Mouse (Mus musculus) embryonic facial prominence, embryonic 12.5 days (tissue): ENCODE measurements around the gene Il10rb. TPM values are rescaled to one million over a fixed set of nuclear protein-coding genes. Genes with fewer than 3 reads are reported as not detected.

Source experiments
- ATAC-seq: fragments of 200-750 bp; cut with Nextera tagmentation; 2 replicates; pipeline ENCODE4 v1.8.0; 2017; ENCODE audit not compliant: insufficient number of reproducible peaks, insufficient read depth, low FRiP score, low TSS enrichment
- H3K27ac ChIP-seq: fragments of 300-500 bp; sonication (generic); 2 replicates; pipeline ENCODE4 v1.5.1; 2016; ENCODE audit warnings: mild to moderate bottlenecking
- H3K27me3 ChIP-seq: fragments of 300-500 bp; sonication (generic); 2 replicates; pipeline ENCODE4 v1.6.1; 2016; ENCODE audit warnings: mild to moderate bottlenecking, moderate library complexity
- H3K36me3 ChIP-seq: fragments of 300-500 bp; sonication (generic); 2 replicates; pipeline ENCODE4 v1.6.1; 2016; ENCODE audit warnings: mild to moderate bottlenecking
- H3K4me1 ChIP-seq: fragments of 300-500 bp; sonication (generic); 2 replicates; pipeline ENCODE4 v1.6.1; 2016
- H3K4me2 ChIP-seq: fragments of 300-500 bp; sonication (generic); replicated peaks from 2 replicates; pipeline ENCODE4 v1.6.1; 2016; ENCODE audit warnings: mild to moderate bottlenecking, moderate library complexity
- H3K4me3 ChIP-seq: fragments of 300-500 bp; sonication (generic); 2 replicates; pipeline ENCODE4 v1.5.1; 2016; ENCODE audit warnings: mild to moderate bottlenecking
- H3K9ac ChIP-seq: fragments of 300-500 bp; sonication (generic); 2 replicates; pipeline ENCODE4 v1.6.1; 2016; ENCODE audit warnings: mild to moderate bottlenecking, moderate library complexity
- H3K9me3 ChIP-seq: fragments of 300-500 bp; sonication (generic); 2 replicates; pipeline ENCODE4 v1.6.1; 2016; ENCODE audit warnings: mild to moderate bottlenecking, moderate library complexity
- WGBS: fragments of 180-500 bp; shearing (Covaris S2); methylation state at CpG from one replicate; pipeline ENCODE4 v1.1.7; 2016; 5-methylcytosine and 5-hydroxymethylcytosine counted together
- polyA plus RNA-seq: library from polyadenylated mRNA; unstranded; fragments of >200 nt; fragmentation: Nextera tagmentation; extraction: Ambion mirVana; gene quantifications from 2 replicates; pipeline ENCODE4 v1.2.1, GENCODE M21; 2016

The Il10rb gene
- polyA plus RNA-seq, 1 experiment from 2014 or later = 14.1 TPM

- Histone ChIP-seq H3K27ac (peak within 1 kb of the TSS; percentile 95), H3K9ac (peak within 1 kb of the TSS; percentile 89), H3K4me2 (peak within 1 kb of the TSS; percentile 90), H3K36me3 (peaks cover 7% of the 10 kb centered on the region; the same call in 1 of the 2 replicates), H3K4me3 (peak within 1 kb of the TSS; percentile 88), H3K9me3 (no peaks in the 10 kb centered on the region), H3K4me1 (peaks cover 10% of the 10 kb centered on the region), H3K27me3 (no peaks in the 10 kb centered on the region)
- under 1% methylated on average over 62 of the region's 62 CpGs for WGBS
- ATAC-seq = peak; percentile 86
Measured at GRCm38 (mm10) chr16:91372577-91373472, 33.1 kb upstream of the Il10rb start, which contains the start of gene Ifnar2. TSS of gene Ifnar2 (plus strand) at chr16:91372783.

- Histone ChIP-seq H3K4me2 (peak overlapping the region; percentile 90), H3K4me1 (peaks cover 12% of the 10 kb centered on the region), H3K9ac (peak overlapping the region; percentile 89), H3K36me3 (peaks cover 7% of the 10 kb centered on the region; the same call in 1 of the 2 replicates), H3K9me3 (no peaks in the 10 kb centered on the region), H3K27ac (peak overlapping the region; percentile 95), H3K27me3 (no peaks in the 10 kb centered on the region), H3K4me3 (peak overlapping the region; percentile 88)
- 40% methylated on average over 13 of the region's 13 CpGs for WGBS
- no peak for ATAC-seq
Measured at GRCm38 (mm10) chr16:91373473-91374252, 32.3 kb upstream of the Il10rb start.

- Histone ChIP-seq H3K4me3 (no peak overlapping the region), H3K9ac (no peak overlapping the region), H3K9me3 (no peaks in the 10 kb centered on the region), H3K27me3 (no peaks in the 10 kb centered on the region), H3K4me1 (peaks cover 16% of the 10 kb centered on the region), H3K27ac (no peak overlapping the region), H3K36me3 (peaks cover 7% of the 10 kb centered on the region; the same call in 1 of the 2 replicates), H3K4me2 (no peak overlapping the region)
- ATAC-seq = no peak
- WGBS = 93% methylated on average over 3 of the region's 3 CpGs
Measured at GRCm38 (mm10) chr16:91374253-91374634, 31.7 kb upstream of the Il10rb start.

- Histone ChIP-seq H3K27ac (no peak overlapping the region), H3K9ac (no peak overlapping the region), H3K4me3 (no peak overlapping the region), H3K4me1 (peaks cover 21% of the 10 kb centered on the region), H3K9me3 (no peaks in the 10 kb centered on the region), H3K27me3 (no peaks in the 10 kb centered on the region), H3K36me3 (peaks cover 7% of the 10 kb centered on the region; the same call in 1 of the 2 replicates), H3K4me2 (no peak overlapping the region)
- no peak for ATAC-seq
- WGBS = 90% methylated on average over 10 of the region's 10 CpGs
Measured at GRCm38 (mm10) chr16:91376701-91377100, 29.3 kb upstream of the Il10rb start.

DNA sequence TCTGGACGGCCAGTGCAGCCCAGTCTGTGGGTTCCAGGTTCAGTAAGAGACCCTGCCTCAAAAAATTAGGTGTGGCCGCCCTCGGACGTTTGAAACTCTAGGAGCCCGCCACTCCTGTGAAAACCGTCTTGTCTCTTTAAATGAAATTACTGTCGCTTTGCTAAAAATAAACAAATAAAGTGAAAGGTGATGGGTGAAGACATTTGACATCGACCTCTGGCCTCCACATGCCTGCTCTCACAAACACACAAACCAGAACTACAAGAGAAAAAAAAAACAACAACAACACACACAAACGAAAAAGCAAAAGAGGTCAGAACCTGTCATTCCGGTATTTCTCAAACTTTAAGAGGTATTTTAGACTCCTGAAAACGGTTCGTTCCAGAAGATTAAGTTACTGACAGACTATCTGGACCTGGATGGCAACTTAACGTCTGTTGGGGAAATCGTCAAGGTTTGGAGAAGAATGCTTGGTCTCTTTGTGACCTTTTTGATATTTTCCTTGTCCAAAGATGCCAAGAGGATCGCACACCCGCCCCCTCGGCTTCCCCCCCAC is 27.5 kb upstream of the Il10rb start:
- 23% methylated on average over 17 of the region's 17 CpGs for WGBS
- ATAC-seq = no peak
- Histone ChIP-seq H3K27ac (peak overlapping the region; percentile 64), H3K36me3 (peaks cover 9% of the 10 kb centered on the region), H3K4me2 (peak overlapping the region; percentile 9; the same call in 1 of the 2 replicates), H3K27me3 (no peaks in the 10 kb centered on the region), H3K9me3 (no peaks in the 10 kb centered on the region), H3K9ac (no peak overlapping the region), H3K4me1 (peaks cover 16% of the 10 kb centered on the region), H3K4me3 (no peak overlapping the region)

DNA sequence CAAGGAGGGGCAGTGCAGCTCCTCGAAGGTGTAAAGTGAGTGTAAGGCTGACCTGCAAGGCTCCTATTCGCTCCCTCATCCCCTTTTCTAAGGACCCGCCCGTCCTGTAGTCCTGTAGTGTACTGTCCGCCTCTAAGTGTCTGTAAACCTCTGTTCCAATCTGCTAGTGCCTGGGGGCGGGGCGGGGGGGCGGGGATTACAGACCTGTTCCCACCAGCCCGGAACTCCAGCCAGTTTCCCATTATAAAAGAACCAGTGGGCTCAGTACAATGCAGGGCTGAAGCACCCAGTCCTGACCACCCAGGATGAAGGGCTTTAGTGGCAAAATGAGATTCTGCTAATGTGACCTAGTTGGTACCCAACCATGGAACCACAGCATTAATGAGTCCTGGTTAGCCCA is 27.0 kb upstream of the Il10rb start:
- Histone ChIP-seq H3K27ac (peak overlapping the region; percentile 64), H3K27me3 (no peaks in the 10 kb centered on the region), H3K36me3 (peaks cover 14% of the 10 kb centered on the region), H3K9me3 (no peaks in the 10 kb centered on the region), H3K4me2 (peak overlapping the region; percentile 9; the same call in 1 of the 2 replicates), H3K4me1 (peaks cover 11% of the 10 kb centered on the region), H3K4me3 (no peak overlapping the region), H3K9ac (no peak overlapping the region)
- peak; percentile 65; the same call in 1 of the 2 replicates for ATAC-seq
- 11% methylated on average over 9 of the region's 9 CpGs for WGBS

DNA sequence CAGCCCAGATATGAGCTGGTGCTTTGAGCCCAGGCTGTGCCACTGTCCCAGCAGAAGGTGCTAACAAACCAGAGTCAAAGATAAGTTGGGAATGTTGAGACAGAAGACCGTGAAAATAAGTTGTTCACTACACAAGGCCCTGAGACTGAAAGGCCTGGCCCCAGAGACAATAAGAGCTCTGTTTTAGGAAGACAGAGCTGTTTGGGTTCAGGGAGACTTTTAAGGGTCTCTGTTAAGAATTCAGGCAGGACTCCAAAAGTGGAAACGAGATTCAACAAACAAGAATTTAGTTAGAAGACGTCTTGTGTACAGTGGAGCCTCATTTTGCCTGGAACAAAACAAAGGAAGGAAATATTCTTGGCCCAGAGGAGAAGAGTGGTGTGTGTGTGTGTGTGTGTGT is 26.6 kb upstream of the Il10rb start:
- Histone ChIP-seq H3K4me2 (no peak overlapping the region), H3K4me3 (no peak overlapping the region), H3K27ac (peak overlapping the region; percentile 64; the same call in 1 of the 2 replicates), H3K4me1 (peaks cover 11% of the 10 kb centered on the region; the same call in 1 of the 2 replicates), H3K9ac (no peak overlapping the region), H3K27me3 (no peaks in the 10 kb centered on the region), H3K36me3 (peaks cover 18% of the 10 kb centered on the region), H3K9me3 (no peaks in the 10 kb centered on the region)
- WGBS = 29% methylated on average over 3 of the region's 3 CpGs
- no peak for ATAC-seq

DNA sequence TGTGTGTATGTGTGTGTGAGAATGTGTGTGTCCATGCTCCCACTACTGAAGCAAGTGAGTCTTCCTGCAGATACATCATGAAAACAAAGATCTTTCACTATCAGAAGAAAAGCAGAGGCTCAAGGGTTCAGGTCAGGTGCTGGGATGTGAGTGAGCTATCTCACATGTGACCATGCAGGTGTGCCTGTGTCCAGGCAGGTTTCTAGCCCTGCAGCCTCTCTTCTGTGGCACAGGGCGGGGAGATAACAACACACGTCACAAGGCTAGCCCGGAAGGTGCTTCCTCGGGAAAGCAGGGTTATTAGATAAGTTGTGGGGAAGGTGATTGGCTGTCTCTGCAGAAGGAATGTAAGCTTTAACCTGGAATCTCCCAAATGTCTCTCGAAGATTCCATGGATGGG is 25.8 kb upstream of the Il10rb start:
- ATAC-seq = no peak
- Histone ChIP-seq H3K9me3 (no peaks in the 10 kb centered on the region), H3K4me2 (no peak overlapping the region), H3K4me3 (no peak overlapping the region), H3K9ac (no peak overlapping the region), H3K27ac (no peak overlapping the region), H3K27me3 (no peaks in the 10 kb centered on the region), H3K4me1 (peaks cover 11% of the 10 kb centered on the region; the same call in 1 of the 2 replicates), H3K36me3 (peaks cover 23% of the 10 kb centered on the region)
- WGBS = 85% methylated on average over 5 of the region's 5 CpGs

GRCm38 (mm10) chr16:91381606-91382005 is 24.4 kb upstream of the Il10rb start:
- no peak for ATAC-seq
- peaks cover 11% of the 10 kb centered on the region; the same call in 1 of the 2 replicates for H3K4me1 ChIP-seq
- 78% methylated on average over 4 of the region's 4 CpGs for WGBS
- H3K9me3 ChIP-seq = no peaks in the 10 kb centered on the region
- H3K9ac ChIP-seq = no peak overlapping the region
- H3K27ac ChIP-seq = no peak overlapping the region
- no peak overlapping the region for H3K4me2 ChIP-seq
- no peak overlapping the region for H3K4me3 ChIP-seq
- peaks cover 27% of the 10 kb centered on the region for H3K36me3 ChIP-seq
- H3K27me3 ChIP-seq = no peaks in the 10 kb centered on the region

DNA sequence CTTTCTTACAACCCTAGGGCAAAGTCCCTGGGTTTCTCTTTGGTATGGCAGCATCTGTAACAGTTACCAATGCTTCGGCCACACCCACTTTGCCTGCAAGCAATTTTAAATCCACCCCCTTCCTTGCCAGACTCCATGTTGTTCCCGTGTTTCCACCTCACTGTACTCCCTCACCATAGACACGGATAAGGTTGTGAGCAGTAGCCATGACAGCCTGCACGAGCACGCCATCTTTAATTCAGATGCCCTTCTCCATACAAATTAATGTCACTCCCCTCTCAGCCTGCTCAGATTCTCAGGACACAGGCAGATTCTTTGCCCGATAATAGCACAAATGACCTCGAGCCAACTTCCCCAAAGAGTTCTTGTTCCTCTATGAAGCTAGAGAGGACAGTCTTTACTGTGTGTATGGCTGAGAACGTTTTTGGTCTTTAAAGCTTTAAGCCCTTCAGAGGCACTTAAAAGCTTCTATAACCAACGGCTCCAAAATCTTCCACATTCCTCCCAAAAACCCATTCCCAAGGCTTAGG is 23.6 kb upstream of the Il10rb start:
- Histone ChIP-seq H3K27me3 (no peaks in the 10 kb centered on the region), H3K4me3 (no peak overlapping the region), H3K36me3 (peaks cover 30% of the 10 kb centered on the region), H3K4me1 (peaks cover 11% of the 10 kb centered on the region; the same call in 1 of the 2 replicates), H3K4me2 (no peak overlapping the region), H3K27ac (no peak overlapping the region), H3K9ac (no peak overlapping the region), H3K9me3 (no peaks in the 10 kb centered on the region)
- no peak for ATAC-seq
- WGBS = 82% methylated on average over 9 of the region's 9 CpGs

GRCm38 (mm10) chr16:91384221-91384620 is 21.7 kb upstream of the Il10rb start:
- Histone ChIP-seq H3K4me3 (no peak overlapping the region), H3K9me3 (no peaks in the 10 kb centered on the region), H3K4me1 (peaks cover 5% of the 10 kb centered on the region; the same call in 1 of the 2 replicates), H3K9ac (no peak overlapping the region), H3K27me3 (no peaks in the 10 kb centered on the region), H3K36me3 (peaks cover 46% of the 10 kb centered on the region), H3K4me2 (no peak overlapping the region), H3K27ac (no peak overlapping the region)
- 88% methylated on average over 4 of the region's 4 CpGs for WGBS
- ATAC-seq = no peak
